ENCODE assay signal across 23 mouse cellular contexts in the genomic region with DNA sequence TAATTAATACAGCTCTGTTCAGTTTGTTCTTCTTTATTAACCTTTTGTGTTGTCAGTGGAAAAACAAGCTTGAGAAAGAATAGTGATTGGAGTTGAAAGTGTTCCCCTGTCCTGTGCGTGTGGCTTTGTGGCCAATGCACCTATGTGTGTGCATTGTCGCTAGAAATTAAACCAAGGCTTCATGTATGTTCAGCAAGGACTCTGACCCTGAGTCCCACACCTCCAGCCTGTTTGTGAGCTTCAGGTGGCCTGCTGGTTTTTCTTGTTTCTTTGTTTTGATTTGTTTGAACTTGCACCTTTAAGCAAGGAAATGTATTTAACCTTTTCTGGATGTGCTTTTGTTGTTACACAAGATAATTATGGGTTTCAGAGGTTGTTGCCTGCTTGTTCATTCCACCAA. TPM values are rescaled to one million over a fixed set of nuclear protein-coding genes. Genes with fewer than 3 reads are reported as not detected.
DNase-seq lines count a peak whose midpoint lies in the region; ATAC-seq and TF ChIP-seq lines count a peak whose summit lies in the region.
"Had no signal": no experiment of that assay in that cellular context is flagged by ENCODE, and none has a peak within 500 bp of the region (broad histone marks: within the 10 kb centered on the region; RNA-seq: fewer than 3 reads in every experiment).

No protein-coding gene starts in this region.

- intact Hi-C loops in gastrocnemius, adult 2 months (cut with DNase I), result no loop called here

- H3K4me1 ChIP-seq in liver, postnatal 0 days (ENCODE audit: insufficient read depth), result peaks cover 9% of the 10 kb centered on the region
- no peaks in the 10 kb centered on the region for H3K4me1 ChIP-seq in stomach, postnatal 0 days (replicated peaks; ENCODE audit: control insufficient read depth, insufficient read depth)

- no peak for ATAC-seq in liver, postnatal 0 days
- ATAC-seq in stomach, postnatal 0 days (ENCODE audit: low FRiP score, low TSS enrichment), result peak; percentile 67
- ATAC-seq: activated CD4-positive, CD25-positive, alpha-beta regulatory T cell, adult 4 months; CD4-positive, CD25-positive, alpha-beta regulatory T cell, adult 4 months; forebrain, embryonic 13.5 days; forebrain, embryonic 15.5 days; Patski had no signal

- no peak overlapping the region for H3K4me2 ChIP-seq in liver, postnatal 0 days (ENCODE audit: low read depth, low read length)
- H3K4me2 ChIP-seq in stomach, postnatal 0 days (replicated peaks; ENCODE audit: low read depth), result no peak overlapping the region
- H3K4me2 ChIP-seq: embryonic facial prominence, embryonic 12.5 days; forebrain, embryonic 13.5 days; forebrain, embryonic 15.5 days had no signal

- H3K9ac ChIP-seq in liver, postnatal 0 days (replicated peaks), result no peak overlapping the region
- no peak overlapping the region for H3K9ac ChIP-seq in stomach, postnatal 0 days (ENCODE audit: low read length)
- H3K9ac ChIP-seq: embryonic facial prominence, embryonic 12.5 days; forebrain, embryonic 13.5 days; forebrain, embryonic 15.5 days had no signal

- WGBS in liver, postnatal 0 days (ENCODE audit: insufficient replicate concordance), result 82% methylated on average over 2 of the region's 2 CpGs
- 57% methylated on average over 2 of the region's 2 CpGs for WGBS in stomach, postnatal 0 days

- no peaks in the 10 kb centered on the region for H3K27me3 ChIP-seq in liver, postnatal 0 days (ENCODE audit: insufficient read depth, low read length)
- no peaks in the 10 kb centered on the region for H3K27me3 ChIP-seq in stomach, postnatal 0 days (ENCODE audit: control insufficient read depth, insufficient read depth, low read length)
- H3K27me3 ChIP-seq: CH12.LX; embryonic facial prominence, embryonic 12.5 days; forebrain, embryonic 13.5 days; forebrain, embryonic 15.5 days; Patski had no signal

- TF ChIP-seq CTCF in gastrocnemius, adult 2 months (IDR thresholded peaks at IDR 0.05), result no peak
- no peak for TF ChIP-seq CTCF in liver, postnatal 0 days (IDR thresholded peaks at IDR 0.05; ENCODE audit: low read depth)
- no peak for TF ChIP-seq CTCF in stomach, postnatal 0 days (IDR thresholded peaks at IDR 0.05; ENCODE audit: low read depth)

- no peaks in the 10 kb centered on the region for H3K9me3 ChIP-seq in liver, postnatal 0 days (ENCODE audit: low read length)
- H3K9me3 ChIP-seq in stomach, postnatal 0 days (ENCODE audit: control insufficient read depth, low read length), result no peaks in the 10 kb centered on the region
- H3K9me3 ChIP-seq: embryonic facial prominence, embryonic 10.5 days; embryonic facial prominence, embryonic 12.5 days; forebrain, embryonic 13.5 days; forebrain, embryonic 15.5 days; G1E had no signal

- peaks cover 9% of the 10 kb centered on the region for H3K36me3 ChIP-seq in liver, postnatal 0 days (replicated peaks; ENCODE audit: insufficient read depth, low read length)
- H3K36me3 ChIP-seq in stomach, postnatal 0 days (ENCODE audit: control insufficient read depth, insufficient read depth, low read length), result 0 out of 2 replicates have a peak, but pooled peaks cover 2% of the 10 kb centered on the region
- H3K36me3 ChIP-seq: embryonic facial prominence, embryonic 10.5 days; embryonic facial prominence, embryonic 12.5 days; forebrain, embryonic 15.5 days had no signal

- no peak for DNase-seq in gastrocnemius, adult 2 months
- no peak for DNase-seq in gastrocnemius, adult 18-20 months (ENCODE audit: low spot score)
- DNase-seq in liver, postnatal 0 days, result no peak
- no peak for DNase-seq in liver
- peak; percentile 47 for DNase-seq in stomach, postnatal 0 days (ENCODE audit: low spot score)
- DNase-seq: adrenal gland, adult 8-10 months; adrenal gland, postnatal 14 days; adrenal gland, postnatal 36 days; B cell, adult 2 months; cerebellum, adult 11-12 months; cerebellum, adult 2 months; cerebellum, adult 9-10 months; cerebellum, postnatal 10 days; cerebellum, postnatal 25 days had no signal

- peak overlapping the region; percentile 10; the same call in 1 of the 2 replicates for H3K27ac ChIP-seq in gastrocnemius, adult 2 months
- H3K27ac ChIP-seq in liver, postnatal 0 days (ENCODE audit: low read depth), result 0 out of 2 replicates have a peak overlapping the region, but pooled peaks have one; percentile 3
- no peak overlapping the region for H3K27ac ChIP-seq in stomach, postnatal 0 days (replicated peaks)
- H3K27ac ChIP-seq: embryonic facial prominence, embryonic 10.5 days; embryonic facial prominence, embryonic 12.5 days; forebrain, embryonic 13.5 days; forebrain, embryonic 15.5 days had no signal

- no peak for TF ChIP-seq EP300 in liver, postnatal 0 days (IDR thresholded peaks at IDR 0.05; ENCODE audit: low read depth)
- TF ChIP-seq EP300 in stomach, postnatal 0 days (optimal IDR thresholded peaks at IDR 0.05), result no peak

- no peak overlapping the region for H3K4me3 ChIP-seq in gastrocnemius, adult 2 months
- H3K4me3 ChIP-seq in liver, postnatal 0 days (ENCODE audit: low read depth, low read length), result no peak overlapping the region
- no peak overlapping the region for H3K4me3 ChIP-seq in stomach, postnatal 0 days (ENCODE audit: low read depth, low read length)
- H3K4me3 ChIP-seq: embryonic facial prominence, embryonic 10.5 days; embryonic facial prominence, embryonic 12.5 days; forebrain, embryonic 13.5 days; forebrain, embryonic 15.5 days had no signal

RNA-seq across cellular contexts. Expression of a gene that starts 29.0 kb away (rescaled TPM):
- 10 to 100 TPM; 35.6 to 49.4 TPM for total RNA-seq in gastrocnemius, adult 2 months (2021)
- total RNA-seq in gastrocnemius, adult 18-20 months (2021), result 10 to 100 TPM; 34.2 to 53.9 TPM
- polyA plus RNA-seq in liver, postnatal 0 days (2015; fragmentation: Nextera tagmentation; extraction: Ambion mirVana), result 44.6 and 55.4 TPM in 2 replicates
- polyA plus RNA-seq in stomach, postnatal 0 days (2015; fragmentation: Nextera tagmentation; extraction: Ambion mirVana), result 126 and 137 TPM in 2 replicates
